Mouse (Mus musculus) myocyte (in vitro differentiated cells): Measurements from ENCODE around the gene Rbms1. TPM values are rescaled to one million over a fixed set of nuclear protein-coding genes. Genes with fewer than 3 reads are reported as not detected.

ENCODE experiments used
- H3K27me3 ChIP-seq: one replicate; pipeline ENCODE4 v1.6.1; 2011; ENCODE audit not compliant: control insufficient read depth, insufficient read depth, insufficient read length
- H3K36me3 ChIP-seq: one replicate; pipeline ENCODE4 v1.6.1; 2011; ENCODE audit not compliant: control insufficient read depth, insufficient read depth
- H3K4me2 ChIP-seq: one replicate; pipeline ENCODE4 v1.6.1; 2011; ENCODE audit warnings: low read depth, control low read depth
- H3K4me3 ChIP-seq: one replicate; pipeline ENCODE4 v1.5.1; 2011; ENCODE audit warnings: mild to moderate bottlenecking, control low read depth, moderate library complexity
- H3K79me2 ChIP-seq: one replicate; pipeline ENCODE4 v1.6.1; 2011; ENCODE audit not compliant: control insufficient read depth, insufficient read depth
- H3ac ChIP-seq: one replicate; pipeline ENCODE4 v1.6.1; 2011; ENCODE audit not compliant: control insufficient read depth, insufficient read length
- CEBPB ChIP-seq: IDR thresholded peaks from 2 replicates; pipeline ENCODE4 v1.6.1; 2011; ENCODE audit warnings: mild to moderate bottlenecking, moderate library complexity; ENCODE audit not compliant: poor library complexity, insufficient read depth, severe bottlenecking
- E2F4 ChIP-seq: IDR thresholded peaks from one replicate; pipeline ENCODE4 v1.6.1; 2011; ENCODE audit warnings: mild to moderate bottlenecking, control low read depth, moderate library complexity; ENCODE audit not compliant: insufficient read depth
- MAX ChIP-seq: IDR thresholded peaks from one replicate; pipeline ENCODE4 v1.6.1; 2011; ENCODE audit warnings: low read depth, mild to moderate bottlenecking, control low read depth
- MYOD1 ChIP-seq, 3 experiments: IDR thresholded peaks; one replicate each; pipeline ENCODE4 v1.6.1; 2011; ENCODE audit warnings: control low read depth in 2 of 3, low read depth in 2 of 3, mild to moderate bottlenecking in 2 of 3, moderate library complexity in 1 of 3; ENCODE audit not compliant: insufficient read length in 2 of 3, control insufficient read depth in 1 of 3
- MYOG ChIP-seq, 3 experiments: IDR thresholded peaks; one replicate each; pipeline ENCODE4 v1.6.1; 2011; ENCODE audit warnings: control low read depth in 2 of 3, low read depth in 2 of 3, mild to moderate bottlenecking in 2 of 3; ENCODE audit not compliant: insufficient read length in 2 of 3, control insufficient read depth in 1 of 3, insufficient read depth in 1 of 3
- POLR2A ChIP-seq: IDR thresholded peaks from one replicate; pipeline ENCODE4 v1.6.1; 2011; ENCODE audit warnings: low read depth, mild to moderate bottlenecking, control low read depth, moderate library complexity; ENCODE audit not compliant: insufficient read length
- POLR2AphosphoS2 ChIP-seq: IDR thresholded peaks from one replicate; pipeline ENCODE4 v1.6.1; 2011; ENCODE audit warnings: low read depth, control low read depth; ENCODE audit not compliant: insufficient read length
- REST ChIP-seq: IDR thresholded peaks from one replicate; pipeline ENCODE4 v1.6.1; 2011; ENCODE audit warnings: mild to moderate bottlenecking, control low read depth, moderate library complexity; ENCODE audit not compliant: insufficient read depth, insufficient read length
- SRF ChIP-seq: IDR thresholded peaks from one replicate; pipeline ENCODE4 v1.6.1; 2011; ENCODE audit warnings: low read depth; ENCODE audit not compliant: control insufficient read depth, insufficient read length
- TCF12 ChIP-seq: IDR thresholded peaks from one replicate; pipeline ENCODE4 v1.6.1; 2011; ENCODE audit warnings: mild to moderate bottlenecking, control low read depth; ENCODE audit not compliant: poor library complexity, insufficient read depth, severe bottlenecking
- TCF3 ChIP-seq: IDR thresholded peaks from one replicate; pipeline ENCODE4 v1.6.1; 2011; ENCODE audit warnings: low read depth, control low read depth; ENCODE audit not compliant: insufficient read length
- USF1 ChIP-seq: IDR thresholded peaks from one replicate; pipeline ENCODE4 v1.6.1; 2011; ENCODE audit warnings: low read depth, mild to moderate bottlenecking, control low read depth, moderate library complexity
- polyA plus RNA-seq: library from polyadenylated mRNA; unstranded; fragments of >200 nt; fragmentation: generic; extraction: Trizol; gene quantifications from one replicate; pipeline ENCODE4 v1.2.1, GENCODE M21; 2012; ENCODE audit warnings: missing spikeins

Rbms1 gene
- polyA plus RNA-seq: 34.8 TPM

- peaks cover 41% of the 10 kb centered on the region for H3K79me2 ChIP-seq
- TF ChIP-seq MAX (no peak), POLR2AphosphoS2 (peak; percentile 34), USF1 (no peak), CEBPB (no peak), REST (no peak), TCF12 (no peak), MYOD1 (IDR thresholded peaks at IDR 0.05; ENCODE audit: control insufficient read depth in 1 of 3, insufficient read length in 2 of 3, low read depth in 2 of 3) (no peak), MYOG (IDR thresholded peaks at IDR 0.05; ENCODE audit: control insufficient read depth in 1 of 3, insufficient read depth in 1 of 3, insufficient read length in 2 of 3, low read depth in 2 of 3) (no peak), SRF (no peak), POLR2A (peak; percentile 75)
These were observed at the start of gene Rbms1 for GRCm38 (mm10) chr2:60962671-60963421. Gene Rbms1 (minus strand): TSS chr2:60963192.

GRCm38 (mm10) chr2:61012249-61012828 lies 49.3 kb upstream of the Rbms1 start:
- Histone ChIP-seq H3ac (no peak overlapping the region), H3K79me2 (no peaks in the 10 kb centered on the region), H3K36me3 (no peaks in the 10 kb centered on the region), H3K4me3 (no peak overlapping the region), H3K4me2 (no peak overlapping the region), H3K27me3 (no peaks in the 10 kb centered on the region)
- no peak for TF ChIP-seq CEBPB
- TF ChIP-seq TCF12: no peak
- no peak for TF ChIP-seq MAX
- TF ChIP-seq POLR2AphosphoS2: no peak
- TF ChIP-seq POLR2A: no peak
- TF ChIP-seq E2F4: no peak
- TF ChIP-seq TCF3: no peak
- TF ChIP-seq MYOD1 (IDR thresholded peaks at IDR 0.05; ENCODE audit: control insufficient read depth in 1 of 3, insufficient read length in 2 of 3, low read depth in 2 of 3): no peak
- TF ChIP-seq USF1: no peak
- TF ChIP-seq REST: no peak
- TF ChIP-seq MYOG (IDR thresholded peaks at IDR 0.05; ENCODE audit: control insufficient read depth in 1 of 3, insufficient read depth in 1 of 3, insufficient read length in 2 of 3, low read depth in 2 of 3): no peak
- no peak for TF ChIP-seq SRF

More at GRCm38 (mm10) chr2:60962671-60963421, at the start of gene Rbms1:
- Histone ChIP-seq H3ac (peak within 1 kb of the TSS; percentile 85), H3K36me3 (peaks cover 7% of the 10 kb centered on the region), H3K27me3 (no peaks in the 10 kb centered on the region), H3K4me3 (peak within 1 kb of the TSS; percentile 85), H3K4me2 (peak within 1 kb of the TSS; percentile 91)

- no peaks in the 10 kb centered on the region for H3K27me3 ChIP-seq
- no peak overlapping the region for H3K4me2 ChIP-seq
- H3K36me3 ChIP-seq: no peaks in the 10 kb centered on the region
- H3K79me2 ChIP-seq: no peaks in the 10 kb centered on the region
- H3K4me3 ChIP-seq: no peak overlapping the region
- no peak for TF ChIP-seq USF1
- no peak for TF ChIP-seq TCF3
- no peak for TF ChIP-seq REST
- no peak for TF ChIP-seq E2F4
- H3ac ChIP-seq: no peak overlapping the region
These were observed 23.3 kb upstream of the Rbms1 start for GRCm38 (mm10) chr2:60986286-60986685.

- H3ac ChIP-seq: no peak overlapping the region
- no peak overlapping the region for H3K4me2 ChIP-seq
- TF ChIP-seq CEBPB (no peak), TCF12 (no peak), E2F4 (no peak), POLR2AphosphoS2 (no peak)
- no peak overlapping the region for H3K4me3 ChIP-seq
- H3K27me3 ChIP-seq: no peaks in the 10 kb centered on the region
- H3K79me2 ChIP-seq: no peaks in the 10 kb centered on the region
- no peaks in the 10 kb centered on the region for H3K36me3 ChIP-seq
These were observed 15.7 kb upstream of the Rbms1 start for GRCm38 (mm10) chr2:60978538-60979313.
